ENCODE assay signal across 21 mouse cellular contexts in the genomic region with DNA sequence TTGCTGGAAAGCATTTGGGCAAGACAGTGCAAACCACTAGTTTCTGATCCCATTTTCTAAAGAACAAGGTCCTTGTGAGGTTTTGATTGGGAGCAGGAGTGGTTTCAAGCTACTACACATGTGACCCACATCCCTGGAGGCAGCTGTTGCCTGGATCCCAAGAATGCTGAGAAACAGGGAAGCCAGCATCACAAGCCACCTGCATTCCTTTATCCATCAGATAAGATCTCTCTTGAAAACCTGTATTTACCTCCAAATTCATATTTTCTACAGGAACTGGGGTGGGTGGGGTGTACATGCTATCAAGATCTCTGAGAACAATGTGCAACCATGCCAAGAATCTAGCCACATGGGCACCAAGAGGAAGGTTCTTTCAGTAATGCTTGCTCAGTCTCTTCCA.
DNase-seq lines count a peak whose midpoint lies in the region; ATAC-seq and TF ChIP-seq lines count a peak whose summit lies in the region.
"Had no signal": no experiment of that assay in that cellular context is flagged by ENCODE, and none has a peak within 500 bp of the region (broad histone marks: within the 10 kb centered on the region; RNA-seq: fewer than 3 reads in every experiment).

No protein-coding gene starts in this region.

- TF ChIP-seq CTCF in liver, postnatal 0 days (IDR thresholded peaks at IDR 0.05; ENCODE audit: low read depth) = no peak

- no peak for ATAC-seq in kidney, embryonic 16.5 days (ENCODE audit: low FRiP score, low TSS enrichment)
- no peak for ATAC-seq in liver, postnatal 0 days
- ATAC-seq in liver, embryonic 12.5 days = no peak
- ATAC-seq in embryonic facial prominence, embryonic 14.5 days (ENCODE audit: low read depth) = no peak
- ATAC-seq: forebrain, embryonic 13.5 days; intestine, embryonic 16.5 days; midbrain, embryonic 16.5 days; Patski had no signal

- peak overlapping the region; percentile 63 for H3K27ac ChIP-seq in kidney, embryonic 16.5 days (ENCODE audit: low read length)
- peak overlapping the region; percentile 42; the same call in 1 of the 2 replicates for H3K27ac ChIP-seq in liver, postnatal 0 days (ENCODE audit: low read depth)
- no peak overlapping the region for H3K27ac ChIP-seq in liver, embryonic 12.5 days
- H3K27ac ChIP-seq in embryonic facial prominence, embryonic 14.5 days (replicated peaks; ENCODE audit: low read depth, low read length) = no peak overlapping the region
- H3K27ac ChIP-seq: forebrain, embryonic 13.5 days; heart, embryonic 10.5 days; hindbrain, embryonic 13.5 days; stomach, embryonic 15.5 days had no signal

- intact Hi-C loops in heart, postnatal 10 days (cut with DNase I) = no loop called here

- DNase-seq in heart, adult 11 months = peak; percentile 85
- no peak for DNase-seq in heart, postnatal 10 days
- DNase-seq in kidney, postnatal 25 days = no peak
- no peak for DNase-seq in liver, postnatal 0 days
- peak; percentile 53 for DNase-seq in embryonic facial prominence, embryonic 14.5 days (ENCODE audit: low spot score)
- DNase-seq: adrenal gland, postnatal 10 days; cerebellum, adult 9-11 months; gastrocnemius, postnatal 10 days; heart, postnatal 4 days; kidney, postnatal 4 days; lung, adult 2 months; right cerebral cortex, postnatal 25 days had no signal

- H3K36me3 ChIP-seq in kidney, embryonic 16.5 days (ENCODE audit: insufficient read depth, low read length) = no peaks in the 10 kb centered on the region
- H3K36me3 ChIP-seq in liver, postnatal 0 days (replicated peaks; ENCODE audit: insufficient read depth, low read length) = 0 out of 2 replicates have a peak, but pooled peaks cover 2% of the 10 kb centered on the region
- H3K36me3 ChIP-seq in liver, embryonic 12.5 days = no peaks in the 10 kb centered on the region
- no peaks in the 10 kb centered on the region for H3K36me3 ChIP-seq in embryonic facial prominence, embryonic 14.5 days (ENCODE audit: control insufficient read depth, insufficient read depth, low read length)
- H3K36me3 ChIP-seq: stomach, embryonic 15.5 days had no signal

- no peaks in the 10 kb centered on the region for H3K27me3 ChIP-seq in kidney, embryonic 16.5 days (ENCODE audit: insufficient read depth, low read length)
- no peaks in the 10 kb centered on the region for H3K27me3 ChIP-seq in liver, postnatal 0 days (ENCODE audit: insufficient read depth, low read length)
- H3K27me3 ChIP-seq in liver, embryonic 12.5 days (replicated peaks) = no peaks in the 10 kb centered on the region
- no peaks in the 10 kb centered on the region for H3K27me3 ChIP-seq in embryonic facial prominence, embryonic 14.5 days (replicated peaks; ENCODE audit: control insufficient read depth, insufficient read depth, low read length)
- H3K27me3 ChIP-seq: forebrain, embryonic 13.5 days; hindbrain, embryonic 13.5 days; Patski; stomach, embryonic 15.5 days had no signal

- no peaks in the 10 kb centered on the region for H3K9me3 ChIP-seq in kidney, embryonic 16.5 days (ENCODE audit: low read length)
- H3K9me3 ChIP-seq in liver, postnatal 0 days (ENCODE audit: low read length) = no peaks in the 10 kb centered on the region
- H3K9me3 ChIP-seq in liver, embryonic 12.5 days (replicated peaks) = no peaks in the 10 kb centered on the region
- H3K9me3 ChIP-seq in embryonic facial prominence, embryonic 14.5 days (ENCODE audit: control insufficient read depth, low read length) = no peaks in the 10 kb centered on the region
- H3K9me3 ChIP-seq: forebrain, embryonic 13.5 days; heart, embryonic 10.5 days; hindbrain, embryonic 13.5 days; stomach, embryonic 15.5 days had no signal

- peaks cover 8% of the 10 kb centered on the region for H3K4me1 ChIP-seq in kidney, embryonic 16.5 days (ENCODE audit: insufficient read depth, low read length)
- H3K4me1 ChIP-seq in liver, postnatal 0 days (ENCODE audit: insufficient read depth) = peaks cover 16% of the 10 kb centered on the region
- H3K4me1 ChIP-seq in liver, embryonic 12.5 days = peaks cover 3% of the 10 kb centered on the region; the same call in 1 of the 2 replicates
- no peaks in the 10 kb centered on the region for H3K4me1 ChIP-seq in embryonic facial prominence, embryonic 14.5 days (ENCODE audit: control insufficient read depth, insufficient read depth, low read length)
- H3K4me1 ChIP-seq: forebrain, embryonic 13.5 days had no signal

- no peak overlapping the region for H3K4me3 ChIP-seq in kidney, embryonic 16.5 days (ENCODE audit: low read length)
- no peak overlapping the region for H3K4me3 ChIP-seq in liver, postnatal 0 days (ENCODE audit: low read depth, low read length)
- H3K4me3 ChIP-seq in liver, embryonic 12.5 days = no peak overlapping the region
- no peak overlapping the region for H3K4me3 ChIP-seq in embryonic facial prominence, embryonic 14.5 days (ENCODE audit: low read depth, low read length)
- H3K4me3 ChIP-seq: forebrain, embryonic 13.5 days; heart, embryonic 10.5 days; hindbrain, embryonic 13.5 days; stomach, embryonic 15.5 days had no signal

- H3K9ac ChIP-seq in kidney, embryonic 16.5 days (replicated peaks; ENCODE audit: low read length) = no peak overlapping the region
- no peak overlapping the region for H3K9ac ChIP-seq in liver, postnatal 0 days (replicated peaks)
- H3K9ac ChIP-seq in liver, embryonic 12.5 days = no peak overlapping the region
- no peak overlapping the region for H3K9ac ChIP-seq in embryonic facial prominence, embryonic 14.5 days (ENCODE audit: low read depth, low read length)
- H3K9ac ChIP-seq: forebrain, embryonic 13.5 days; hindbrain, embryonic 13.5 days; stomach, embryonic 15.5 days had no signal

- no peak overlapping the region for H3K4me2 ChIP-seq in kidney, embryonic 16.5 days (replicated peaks; ENCODE audit: low read depth, low read length)
- no peak overlapping the region for H3K4me2 ChIP-seq in liver, postnatal 0 days (ENCODE audit: low read depth, low read length)
- no peak overlapping the region for H3K4me2 ChIP-seq in liver, embryonic 12.5 days
- H3K4me2 ChIP-seq in embryonic facial prominence, embryonic 14.5 days (ENCODE audit: low read depth, low read length) = no peak overlapping the region
- H3K4me2 ChIP-seq: forebrain, embryonic 13.5 days; hindbrain, embryonic 13.5 days; stomach, embryonic 15.5 days had no signal

- TF ChIP-seq EP300 in liver, postnatal 0 days (IDR thresholded peaks at IDR 0.05; ENCODE audit: low read depth) = no peak

Comparison
In these comparisons a context has a peak if more than half of its experiments do, and no peak if none do; other contexts are left out.
1. DNase-seq: peak in heart, adult 11 months (single experiment) and embryonic facial prominence, embryonic 14.5 days (single experiment); none in heart, postnatal 10 days (0 of 2), kidney, postnatal 25 days (0 of 2) and liver, postnatal 0 days (single experiment).
2. H3K27ac ChIP-seq: peak in kidney, embryonic 16.5 days (single experiment) and liver, postnatal 0 days (single experiment); none in liver, embryonic 12.5 days (single experiment) and embryonic facial prominence, embryonic 14.5 days (single experiment).